Mouse (Mus musculus): ENCODE measurements at regions not wholly inside any gene's neighbourhood (a gene's known extent, or its start where the extent isn't known, plus 50 kb on each side); places are given as distances from the start of the nearest gene placed in this dataset.
"Not testable (repeated sequence)": the region's sequence is repeated elsewhere in the genome, so short reads cannot be mapped to it uniquely, and the experiment has no call there.

- no peak for DNase-seq (ENCODE audit: low read depth, low spot score)
Observed at GRCm38 (mm10) chr1:101524447-101524846, 1751.9 kb downstream of the Cntnap5b start.

- DNase-seq (ENCODE audit: low read depth, low spot score): no peak
Observed at GRCm38 (mm10) chr1:101530001-101530400, 1757.4 kb downstream of the Cntnap5b start.

GRCm38 (mm10) chr1:101572256-101572655, 1799.7 kb downstream of the Cntnap5b start:
- no peak for DNase-seq (ENCODE audit: low read depth, low spot score)

GRCm38 (mm10) chr1:101585325-101586028, 1812.9 kb downstream of the Cntnap5b start:
- DNase-seq (ENCODE audit: low read depth, low spot score): no peak

- peak; percentile 74 for DNase-seq (ENCODE audit: low read depth, low spot score)
Observed at GRCm38 (mm10) chr1:101628461-101628860, 1855.9 kb downstream of the Cntnap5b start.

GRCm38 (mm10) chr1:101629006-101629405, 1856.4 kb downstream of the Cntnap5b start:
- peak; percentile 42 for DNase-seq (ENCODE audit: low read depth, low spot score)

GRCm38 (mm10) chr1:101664287-101664686, 1891.7 kb downstream of the Cntnap5b start:
- DNase-seq (ENCODE audit: low read depth, low spot score): not testable (repeated sequence)

GRCm38 (mm10) chr1:101683772-101684434, 1911.3 kb downstream of the Cntnap5b start:
- no peak for DNase-seq (ENCODE audit: low read depth, low spot score)

GRCm38 (mm10) chr1:101684983-101685382, 1912.4 kb downstream of the Cntnap5b start:
- DNase-seq (ENCODE audit: low read depth, low spot score): no peak

Data from R1 (cell line).